Mouse (Mus musculus) MEL (cell line): Measurements from ENCODE around the gene Nat9. TPM values are rescaled to one million over a fixed set of nuclear protein-coding genes. Genes with fewer than 3 reads are reported as not detected.

Experiments
- DNase-seq: peaks from one replicate; pipeline ENCODE4 v3.0.0; 2011; ENCODE audit warnings: low read depth, low spot score
- H3K27ac ChIP-seq: 2 replicates; pipeline ENCODE4 v1.5.1; 2012; ENCODE audit warnings: low read depth, mild to moderate bottlenecking, control low read depth, low read length, moderate library complexity; ENCODE audit not compliant: control insufficient read depth
- H3K27me3 ChIP-seq, 2 experiments: fragments of 150-350 bp in 1 of 2; sonication (generic) in 1 of 2; 2 replicates each; pipeline ENCODE4 v1.6.1; 2012; ENCODE audit warnings: low read length in 2 of 2, mild to moderate bottlenecking in 2 of 2, improper control_type of control experiment in 1 of 2, moderate library complexity in 1 of 2; ENCODE audit not compliant: insufficient read depth in 2 of 2, control insufficient read depth in 1 of 2
- H3K36me3 ChIP-seq, 2 experiments: 2 replicates each; pipeline ENCODE4 v1.6.1; 2012 to 2014; ENCODE audit warnings: low read length in 2 of 2, improper control_type of control experiment in 1 of 2, inconsistent platforms in 1 of 2, mild to moderate bottlenecking in 1 of 2; ENCODE audit not compliant: insufficient read depth in 2 of 2, control insufficient read depth in 1 of 2
- H3K4me1 ChIP-seq, 2 experiments: fragments of 150-350 bp in 1 of 2; sonication (generic) in 1 of 2; 2 replicates each; pipeline ENCODE4 v1.6.1; 2012; ENCODE audit warnings: low read length in 2 of 2, improper control_type of control experiment in 1 of 2, mild to moderate bottlenecking in 1 of 2; ENCODE audit not compliant: insufficient read depth in 2 of 2, control insufficient read depth in 1 of 2
- H3K4me3 ChIP-seq, 2 experiments: fragments of 150-350 bp in 1 of 2; sonication (generic) in 1 of 2; 2 replicates each; pipeline ENCODE4 v1.5.1; 2012; ENCODE audit warnings: low read depth in 2 of 2, low read length in 2 of 2, mild to moderate bottlenecking in 2 of 2, moderate library complexity in 2 of 2, control low read depth in 1 of 2, improper control_type of control experiment in 1 of 2; ENCODE audit not compliant: control insufficient read depth in 1 of 2, insufficient read depth in 1 of 2
- H3K79me2 ChIP-seq: 2 replicates; pipeline ENCODE4 v1.6.1; 2012; ENCODE audit warnings: mild to moderate bottlenecking, low read length, moderate library complexity; ENCODE audit not compliant: control insufficient read depth, poor library complexity, insufficient read depth
- H3K9ac ChIP-seq: 2 replicates; pipeline ENCODE4 v1.6.1; 2012; ENCODE audit warnings: low read depth, mild to moderate bottlenecking, control low read depth, low read length, moderate library complexity; ENCODE audit not compliant: control insufficient read depth, poor library complexity, severe bottlenecking
- H3K9me3 ChIP-seq: fragments of 150-350 bp; sonication (generic); replicated peaks from 2 replicates; pipeline ENCODE4 v1.6.1; 2012; ENCODE audit warnings: mild to moderate bottlenecking, low read length, improper control_type of control experiment, moderate library complexity; ENCODE audit not compliant: insufficient read depth
- CHD1 ChIP-seq: IDR thresholded peaks from 2 replicates; pipeline ENCODE4 v1.6.1; 2012; ENCODE audit warnings: low read depth, mild to moderate bottlenecking, inconsistent platforms, low read length, improper control_type of control experiment
- CHD2 ChIP-seq: IDR thresholded peaks from 2 replicates; pipeline ENCODE4 v1.6.1; 2011; ENCODE audit warnings: low read length, improper control_type of control experiment
- CTCF ChIP-seq, 3 experiments: IDR thresholded peaks in 2 of 3; conservative IDR thresholded peaks in 1 of 3; 2 replicates each; pipeline ENCODE4 v1.5.1; 2011 to 2012; ENCODE audit warnings: low read length in 3 of 3, low read depth in 2 of 3, mild to moderate bottlenecking in 2 of 3, improper control_type of control experiment in 1 of 3, inconsistent platforms in 1 of 3, mixed read lengths in 1 of 3, moderate library complexity in 1 of 3; ENCODE audit not compliant: control insufficient read depth in 1 of 3, insufficient read depth in 1 of 3, poor library complexity in 1 of 3, severe bottlenecking in 1 of 3
- E2F4 ChIP-seq: IDR thresholded peaks from 2 replicates; pipeline ENCODE4 v1.6.1; 2011; ENCODE audit warnings: low read depth, low read length, improper control_type of control experiment, borderline replicate concordance
- ELF1 ChIP-seq: IDR thresholded peaks from 2 replicates; pipeline ENCODE4 v1.6.1; 2014; ENCODE audit warnings: low read depth, mild to moderate bottlenecking, inconsistent platforms, low read length, improper control_type of control experiment, moderate library complexity
- EP300 ChIP-seq, 2 experiments: IDR thresholded peaks; 2 replicates each; pipeline ENCODE4 v1.6.1; 2011; ENCODE audit warnings: improper control_type of control experiment in 2 of 2, low read length in 2 of 2, low read depth in 1 of 2, mild to moderate bottlenecking in 1 of 2
- ETS1 ChIP-seq: IDR thresholded peaks from 2 replicates; pipeline ENCODE4 v1.6.1; 2012; ENCODE audit warnings: low read depth, mild to moderate bottlenecking, inconsistent platforms, low read length, improper control_type of control experiment, moderate library complexity
- GATA1 ChIP-seq: IDR thresholded peaks from 2 replicates; pipeline ENCODE4 v1.6.1; 2011; ENCODE audit warnings: low read depth, low read length, improper control_type of control experiment
- JUND ChIP-seq: IDR thresholded peaks from 2 replicates; pipeline ENCODE4 v1.6.1; 2011; ENCODE audit warnings: low read depth, mild to moderate bottlenecking, improper control_type of control experiment, low read length
- MEF2A ChIP-seq: IDR thresholded peaks from 2 replicates; pipeline ENCODE4 v1.6.1; 2014; ENCODE audit warnings: low read depth, mild to moderate bottlenecking, inconsistent platforms, low read length, improper control_type of control experiment; ENCODE audit not compliant: poor library complexity, insufficient replicate concordance, severe bottlenecking; ENCODE audit errors: extremely low read depth
- MXI1 ChIP-seq: IDR thresholded peaks from 2 replicates; pipeline ENCODE4 v1.6.1; 2011; ENCODE audit warnings: mild to moderate bottlenecking, low read depth, low read length, improper control_type of control experiment
- MYC ChIP-seq: IDR thresholded peaks from 2 replicates; pipeline ENCODE4 v1.6.1; 2011; ENCODE audit warnings: low read depth, mild to moderate bottlenecking, low read length, improper control_type of control experiment, moderate library complexity
- NELFE ChIP-seq: IDR thresholded peaks from 2 replicates; pipeline ENCODE4 v1.6.1; 2011; ENCODE audit warnings: low read depth, low read length, improper control_type of control experiment
- POLR2A ChIP-seq, 2 experiments: IDR thresholded peaks; 2 replicates each; pipeline ENCODE4 v1.6.1; 2011 to 2012; ENCODE audit warnings: low read length in 2 of 2, mild to moderate bottlenecking in 2 of 2, control low read depth in 1 of 2, improper control_type of control experiment in 1 of 2, low read depth in 1 of 2, moderate library complexity in 1 of 2; ENCODE audit not compliant: control insufficient read depth in 1 of 2, insufficient read depth in 1 of 2, poor library complexity in 1 of 2
- POLR2AphosphoS5 ChIP-seq: IDR thresholded peaks from 2 replicates; pipeline ENCODE4 v1.6.1; 2012; ENCODE audit warnings: low read depth, borderline replicate concordance, mild to moderate bottlenecking, inconsistent platforms, low read length, moderate library complexity, mixed read lengths
- RCOR1 ChIP-seq: IDR thresholded peaks from 2 replicates; pipeline ENCODE4 v1.6.1; 2012; ENCODE audit warnings: low read depth, mild to moderate bottlenecking, inconsistent platforms, low read length, improper control_type of control experiment
- SMC3 ChIP-seq: IDR thresholded peaks from 2 replicates; pipeline ENCODE4 v1.6.1; 2011; ENCODE audit warnings: low read depth, low read length, improper control_type of control experiment
- TBP ChIP-seq: IDR thresholded peaks from 2 replicates; pipeline ENCODE4 v1.8.0; 2011; ENCODE audit warnings: low read depth, low read length, improper control_type of control experiment
- TCF12 ChIP-seq: IDR thresholded peaks from 2 replicates; pipeline ENCODE4 v1.6.1; 2014; ENCODE audit warnings: low read depth, mild to moderate bottlenecking, inconsistent platforms, low read length, improper control_type of control experiment, moderate library complexity
- UBTF ChIP-seq: IDR thresholded peaks from 2 replicates; pipeline ENCODE4 v1.6.1; 2012; ENCODE audit warnings: low read depth, mild to moderate bottlenecking, inconsistent platforms, low read length, improper control_type of control experiment, moderate library complexity, borderline replicate concordance; ENCODE audit not compliant: insufficient read depth
- USF1 ChIP-seq: IDR thresholded peaks from 2 replicates; pipeline ENCODE4 v1.6.1; 2014; ENCODE audit warnings: low read depth, mild to moderate bottlenecking, inconsistent platforms, low read length, improper control_type of control experiment, moderate library complexity
- USF2 ChIP-seq, 2 experiments: IDR thresholded peaks; 2 replicates each; pipeline ENCODE4 v1.6.1; 2011 to 2012; ENCODE audit warnings: improper control_type of control experiment in 2 of 2, low read length in 2 of 2, borderline replicate concordance in 1 of 2, inconsistent platforms in 1 of 2, low read depth in 1 of 2, mild to moderate bottlenecking in 1 of 2; ENCODE audit not compliant: insufficient read depth in 1 of 2
- ZC3H11A ChIP-seq: IDR thresholded peaks from 2 replicates; pipeline ENCODE4 v1.6.1; 2012; ENCODE audit warnings: low read depth, mild to moderate bottlenecking, inconsistent platforms, low read length, improper control_type of control experiment
- polyA plus RNA-seq, 2 experiments: library from polyadenylated mRNA; stranded (reverse) in 1 of 2; unstranded in 1 of 2; fragments of >175 nt in 1 of 2; fragments of >200 nt in 1 of 2; gene quantifications; 2 replicates each; pipeline versions ENCODE4 v1.2.1 to v1.2.4; 2012; ENCODE audit warnings: low replicate concordance in 2 of 2, low read depth in 1 of 2; ENCODE audit not compliant: insufficient read length in 2 of 2, insufficient read depth in 1 of 2, missing spikeins in 1 of 2
- total RNA-seq: library from RNA; depleted of rRNA; stranded (reverse); fragments of 300-350 nt; gene quantifications from 2 replicates; pipeline ENCODE4 v1.2.3, GENCODE M21; 2012; rRNA removed

Gene Nat9
- total RNA-seq (80.2 and 92.4 TPM in 2 replicates), polyA plus RNA-seq (10 to 100 TPM in 1 of 2 experiments, not detected in 1; 46.1 TPM)

- Histone ChIP-seq H3K27ac (peak within 1 kb of the TSS; percentile 84), H3K36me3 (peaks cover 6 to 51% of the 10 kb centered on the region in 2 experiments), H3K9me3 (no peaks in the 10 kb centered on the region), H3K4me3 (peak within 1 kb of the TSS; percentile 93 to 97), H3K27me3 (no peaks in the 10 kb centered on the region), H3K79me2 (peaks cover 31% of the 10 kb centered on the region), H3K4me1 (peaks cover 21 to 42% of the 10 kb centered on the region in 2 experiments), H3K9ac (peak within 1 kb of the TSS; percentile 87)
- peak; percentile 71 for DNase-seq
- no peak for TF ChIP-seq ZC3H11A
- TF ChIP-seq CTCF (IDR thresholded peaks at IDR 0.05 in 2 of 3, conservative IDR thresholded peaks at IDR 0.05 in 1 of 3; ENCODE audit: control insufficient read depth in 1 of 3, insufficient read depth in 1 of 3, low read depth in 2 of 3, low read length in 3 of 3, poor library complexity in 1 of 3, severe bottlenecking in 1 of 3) = no peak
- TF ChIP-seq CHD2 = no peak
- TF ChIP-seq ETS1 = peak; percentile 73
- TF ChIP-seq RCOR1 = no peak
- TF ChIP-seq MEF2A = no peak
- peak; percentile 20; the same call in 1 of the 2 replicates for TF ChIP-seq GATA1
- TF ChIP-seq UBTF = no peak
- no peak for TF ChIP-seq MYC
- no peak for TF ChIP-seq E2F4
Measured at GRCm38 (mm10) chr11:115187693-115188092, at the start of gene Nat9. Nat9 (minus strand) TSS chr11:115187859.

- Histone ChIP-seq H3K9me3 (no peaks in the 10 kb centered on the region), H3K4me3 (no peak overlapping the region), H3K27me3 (no peaks in the 10 kb centered on the region), H3K27ac (no peak overlapping the region), H3K4me1 (no peaks in the 10 kb centered on the region), H3K36me3 (no peaks in the 10 kb centered on the region; a peak in 2 of 4 replicates), H3K79me2 (no peaks in the 10 kb centered on the region), H3K9ac (no peak overlapping the region)
- TF ChIP-seq E2F4 = no peak
- TF ChIP-seq CHD2 = no peak
- TF ChIP-seq NELFE = no peak
- no peak for TF ChIP-seq TBP
- TF ChIP-seq POLR2A (IDR thresholded peaks at IDR 0.05; ENCODE audit: control insufficient read depth in 1 of 2, insufficient read depth in 1 of 2, low read depth in 1 of 2, low read length in 2 of 2, poor library complexity in 1 of 2) = no peak
- TF ChIP-seq CTCF (IDR thresholded peaks at IDR 0.05 in 2 of 3, conservative IDR thresholded peaks at IDR 0.05 in 1 of 3; ENCODE audit: control insufficient read depth in 1 of 3, insufficient read depth in 1 of 3, low read depth in 2 of 3, low read length in 3 of 3, poor library complexity in 1 of 3, severe bottlenecking in 1 of 3) = no peak
- no peak for TF ChIP-seq MEF2A
- TF ChIP-seq SMC3 = no peak
- TF ChIP-seq ELF1 = no peak
- TF ChIP-seq USF2 (IDR thresholded peaks at IDR 0.05; ENCODE audit: borderline replicate concordance in 1 of 2, insufficient read depth in 1 of 2, low read depth in 1 of 2, low read length in 2 of 2) = no peak
- no peak for TF ChIP-seq EP300 (IDR thresholded peaks at IDR 0.05; ENCODE audit: low read depth in 1 of 2, low read length in 2 of 2)
- no peak for TF ChIP-seq JUND
- TF ChIP-seq MXI1 = no peak
- TF ChIP-seq CHD1 = no peak
- TF ChIP-seq POLR2AphosphoS5 = no peak
- no peak for TF ChIP-seq TCF12
- TF ChIP-seq USF1 = no peak
- no peak for DNase-seq
Measured at GRCm38 (mm10) chr11:115236570-115236969, 48.9 kb upstream of the Nat9 start.
